Mouse (Mus musculus) midbrain, embryonic 11.5 days (tissue): ENCODE results near the gene Myadm. TPM values are rescaled to one million over a fixed set of nuclear protein-coding genes. Genes with fewer than 3 reads are reported as not detected.
"Not testable (repeated sequence)": the region's sequence is repeated elsewhere in the genome, so short reads cannot be mapped to it uniquely, and the experiment has no call there.

ENCODE experiments used
- ATAC-seq: fragments of 200-750 bp; cut with Nextera tagmentation; 2 replicates; pipeline ENCODE4 v1.8.0; 2017; ENCODE audit warnings: moderate TSS enrichment, moderate library complexity; ENCODE audit not compliant: low FRiP score
- DNase-seq: peaks from one replicate; pipeline ENCODE4 v3.0.0; 2015; ENCODE audit warnings: low spot score; ENCODE audit errors: missing footprints
- H3K27ac ChIP-seq: fragments of 300-500 bp; sonication (generic); 2 replicates; pipeline ENCODE4 v1.5.1; 2014; ENCODE audit warnings: low read depth, low read length
- H3K27me3 ChIP-seq: fragments of 300-500 bp; sonication (generic); 2 replicates; pipeline ENCODE4 v1.6.1; 2014; ENCODE audit warnings: mild to moderate bottlenecking, low read length, moderate library complexity, mixed read lengths; ENCODE audit not compliant: control insufficient read depth, insufficient read depth
- H3K36me3 ChIP-seq: fragments of 300-500 bp; sonication (generic); 2 replicates; pipeline ENCODE4 v1.6.1; 2014; ENCODE audit warnings: mild to moderate bottlenecking, low read length, moderate library complexity, mixed read lengths; ENCODE audit not compliant: control insufficient read depth, insufficient read depth
- H3K4me1 ChIP-seq: fragments of 300-500 bp; sonication (generic); 2 replicates; pipeline ENCODE4 v1.6.1; 2014; ENCODE audit warnings: low read length; ENCODE audit not compliant: control insufficient read depth, insufficient read depth
- H3K4me2 ChIP-seq: fragments of 300-500 bp; sonication (generic); 2 replicates; pipeline ENCODE4 v1.6.1; 2014; ENCODE audit warnings: mild to moderate bottlenecking, moderate library complexity
- H3K4me3 ChIP-seq: fragments of 300-500 bp; sonication (generic); 2 replicates; pipeline ENCODE4 v1.5.1; 2014; ENCODE audit warnings: low read depth, low read length
- H3K9ac ChIP-seq: fragments of 300-500 bp; sonication (generic); 2 replicates; pipeline ENCODE4 v1.6.1; 2014; ENCODE audit warnings: low read length
- H3K9me3 ChIP-seq: fragments of 300-500 bp; sonication (generic); 2 replicates; pipeline ENCODE4 v1.6.1; 2016; ENCODE audit warnings: low read length; ENCODE audit not compliant: control insufficient read depth
- WGBS: fragments of 180-500 bp; shearing (Covaris S2); extraction: QIAGEN DNeasy Blood & Tissue Kit; methylation state at CpG from one replicate; pipeline ENCODE4 v1.1.7; 2014; 5-methylcytosine and 5-hydroxymethylcytosine counted together
- polyA plus RNA-seq: library from polyadenylated mRNA; unstranded; fragments of >200 nt; fragmentation: Nextera tagmentation; extraction: Ambion mirVana; gene quantifications from 2 replicates; pipeline ENCODE4 v1.2.1, GENCODE M21; 2014

Myadm gene
- polyA plus RNA-seq, 1 experiment from 2014 or later: 38.1 TPM

DNA sequence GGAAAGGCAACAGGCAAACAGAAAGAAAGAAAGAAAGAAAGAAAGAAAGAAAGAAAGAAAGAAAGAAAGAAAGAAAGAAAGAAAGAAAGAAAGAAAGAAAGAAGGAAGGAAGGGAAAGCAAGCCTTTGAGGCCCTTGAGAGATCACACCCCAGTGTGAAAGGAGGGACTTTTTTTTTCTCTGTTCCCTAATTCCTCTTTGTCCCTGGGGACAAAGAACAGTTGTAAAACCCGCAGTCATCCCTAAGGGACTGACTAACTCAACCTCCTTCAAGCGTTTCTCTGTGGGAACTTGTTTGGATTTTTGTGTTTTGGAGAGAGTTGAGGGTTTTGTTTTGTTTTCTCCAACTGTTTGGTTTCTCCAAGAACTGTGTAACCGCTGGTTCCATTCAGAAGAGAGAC lies 20.6 kb upstream of the Myadm start:
- no peak overlapping the region for H3K27ac ChIP-seq
- WGBS: 14% methylated on average over 3 of the region's 3 CpGs
- no peaks in the 10 kb centered on the region for H3K27me3 ChIP-seq
- ATAC-seq (no peak), DNase-seq (no peak)
- no peak overlapping the region for H3K9ac ChIP-seq
- no peak overlapping the region for H3K4me2 ChIP-seq
- H3K4me1 ChIP-seq: no peaks in the 10 kb centered on the region
- no peaks in the 10 kb centered on the region for H3K36me3 ChIP-seq
- H3K4me3 ChIP-seq: no peak overlapping the region
- H3K9me3 ChIP-seq: no peaks in the 10 kb centered on the region

DNA sequence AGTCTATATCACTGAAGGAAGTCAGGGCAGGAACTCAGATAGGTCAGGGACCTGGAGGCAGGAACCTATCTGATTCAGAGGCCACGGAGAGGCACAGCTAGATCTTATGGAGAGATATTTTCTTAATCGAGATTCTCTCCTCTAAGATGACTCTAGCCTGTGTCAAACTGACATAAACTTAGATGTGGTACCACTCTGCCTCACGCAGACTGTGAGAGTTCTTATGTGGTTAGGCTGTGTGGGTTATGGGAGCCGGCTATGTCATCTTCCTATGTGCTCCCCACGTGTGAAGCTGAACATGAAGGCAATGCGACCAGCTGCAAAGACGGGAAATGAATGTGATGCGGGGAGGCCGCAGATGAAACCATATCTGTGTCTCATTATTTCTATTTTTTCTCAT lies 16.7 kb upstream of the Myadm start:
- H3K4me3 ChIP-seq: no peak overlapping the region
- no peaks in the 10 kb centered on the region for H3K36me3 ChIP-seq
- H3K27ac ChIP-seq: no peak overlapping the region
- H3K9me3 ChIP-seq: no peaks in the 10 kb centered on the region
- ATAC-seq (no peak), DNase-seq (no peak)
- WGBS: 94% methylated on average over 9 of the region's 9 CpGs
- H3K4me1 ChIP-seq: no peaks in the 10 kb centered on the region
- H3K9ac ChIP-seq: no peak overlapping the region
- H3K27me3 ChIP-seq: no peaks in the 10 kb centered on the region
- H3K4me2 ChIP-seq: no peak overlapping the region

DNA sequence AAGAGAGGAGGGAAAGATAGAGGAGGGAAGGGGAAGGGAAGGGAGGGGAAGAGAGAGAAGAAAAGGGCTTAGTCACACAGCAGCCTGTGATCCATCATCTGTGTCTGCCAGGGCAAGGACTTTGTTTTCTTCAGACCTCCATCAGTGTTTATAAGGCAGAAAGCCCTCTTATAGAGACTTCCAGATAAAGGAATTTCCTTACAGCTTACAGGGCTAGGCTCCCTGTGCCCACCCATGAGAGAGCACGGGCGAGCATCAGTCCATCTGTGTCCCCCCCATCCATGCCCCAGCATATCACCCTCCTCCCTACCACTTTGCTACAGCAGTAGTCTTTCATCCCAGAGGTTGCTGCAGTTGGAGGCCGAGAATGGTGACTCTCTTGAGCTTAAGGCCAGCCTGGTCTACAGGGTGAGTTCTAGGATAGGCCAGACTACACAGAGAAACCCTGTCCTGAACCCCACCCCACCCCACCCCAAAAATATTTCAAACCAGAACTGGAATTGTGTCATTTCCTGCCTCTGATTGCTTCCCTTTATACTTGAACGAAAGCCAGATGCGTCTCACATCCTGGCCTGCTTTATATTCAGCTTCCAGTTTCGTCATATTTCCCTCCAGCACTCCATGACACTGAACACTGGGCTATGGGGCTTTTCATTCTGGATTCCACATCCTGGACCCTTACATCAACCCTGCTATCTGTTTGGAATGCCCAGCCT lies 13.3 kb upstream of the Myadm start:
- H3K27me3 ChIP-seq: no peaks in the 10 kb centered on the region
- 71% methylated on average over 6 of the region's 6 CpGs for WGBS
- H3K4me3 ChIP-seq: no peak overlapping the region
- no peaks in the 10 kb centered on the region for H3K36me3 ChIP-seq
- H3K4me1 ChIP-seq: no peaks in the 10 kb centered on the region
- H3K9ac ChIP-seq: no peak overlapping the region
- no peak for ATAC-seq
- H3K4me2 ChIP-seq: no peak overlapping the region
- DNase-seq: no peak
- no peaks in the 10 kb centered on the region for H3K9me3 ChIP-seq
- H3K27ac ChIP-seq: no peak overlapping the region

DNA sequence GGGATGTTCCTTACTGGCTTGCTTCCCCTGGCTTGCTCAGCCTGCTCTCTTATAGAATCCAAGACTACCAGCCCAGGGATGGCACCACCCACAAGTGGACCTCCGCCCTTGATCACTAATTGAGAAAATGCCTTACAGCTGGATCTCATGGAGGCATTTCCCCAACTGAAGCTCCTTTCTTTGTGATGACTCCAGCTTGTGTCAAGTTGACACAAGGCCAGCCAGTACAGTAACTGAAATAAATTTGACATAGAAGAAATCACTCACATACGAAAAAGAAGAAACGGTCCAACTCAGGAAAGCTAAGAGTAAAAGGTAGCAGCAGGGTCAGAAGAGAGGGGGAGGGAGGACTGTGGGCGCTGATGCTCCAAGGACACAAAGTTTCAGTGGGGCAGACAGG lies 12.1 kb upstream of the Myadm start:
- not testable (repeated sequence) for H3K4me3 ChIP-seq, H3K27me3 ChIP-seq, H3K4me2 ChIP-seq, H3K9ac ChIP-seq, H3K4me1 ChIP-seq, DNase-seq, ATAC-seq, H3K9me3 ChIP-seq, H3K36me3 ChIP-seq, H3K27ac ChIP-seq
- WGBS: 60% methylated on average over 4 of the region's 4 CpGs

DNA sequence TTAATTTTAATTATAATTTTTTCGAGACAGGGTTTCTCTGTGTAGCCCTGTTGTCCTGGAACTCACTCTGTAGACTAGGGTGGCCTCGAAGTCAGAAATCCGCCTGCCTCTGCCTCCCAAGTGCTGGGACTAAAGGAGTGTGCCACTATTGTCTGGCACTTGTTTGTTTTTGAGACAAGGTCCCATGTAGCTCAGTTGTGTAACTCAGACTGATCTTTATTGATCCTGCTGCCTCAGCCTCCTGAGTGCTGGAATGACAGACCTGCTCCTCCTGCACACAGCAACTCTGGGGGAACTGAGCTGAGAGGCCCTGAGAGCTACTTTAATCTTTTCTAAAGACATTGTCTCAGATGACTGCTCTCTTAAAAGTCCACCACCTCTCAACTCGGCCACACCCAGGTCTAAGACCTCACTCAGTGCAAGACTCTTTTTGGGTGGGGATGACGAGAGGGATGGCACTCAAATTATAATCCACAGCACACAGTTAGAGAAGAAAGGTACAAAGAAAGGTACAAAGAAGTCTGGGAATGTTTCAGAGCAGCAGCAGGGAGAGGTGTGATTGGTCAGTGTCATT lies 8.7 kb upstream of the Myadm start:
- H3K4me2 ChIP-seq: no peak overlapping the region
- H3K27ac ChIP-seq: no peak overlapping the region
- DNase-seq: no peak
- no peaks in the 10 kb centered on the region for H3K36me3 ChIP-seq
- H3K9me3 ChIP-seq: no peaks in the 10 kb centered on the region
- no peaks in the 10 kb centered on the region for H3K27me3 ChIP-seq
- H3K4me1 ChIP-seq: no peaks in the 10 kb centered on the region
- no peak overlapping the region for H3K9ac ChIP-seq
- no peak overlapping the region for H3K4me3 ChIP-seq
- no peak for ATAC-seq
- WGBS: 66% methylated on average over 5 of the region's 5 CpGs

DNA sequence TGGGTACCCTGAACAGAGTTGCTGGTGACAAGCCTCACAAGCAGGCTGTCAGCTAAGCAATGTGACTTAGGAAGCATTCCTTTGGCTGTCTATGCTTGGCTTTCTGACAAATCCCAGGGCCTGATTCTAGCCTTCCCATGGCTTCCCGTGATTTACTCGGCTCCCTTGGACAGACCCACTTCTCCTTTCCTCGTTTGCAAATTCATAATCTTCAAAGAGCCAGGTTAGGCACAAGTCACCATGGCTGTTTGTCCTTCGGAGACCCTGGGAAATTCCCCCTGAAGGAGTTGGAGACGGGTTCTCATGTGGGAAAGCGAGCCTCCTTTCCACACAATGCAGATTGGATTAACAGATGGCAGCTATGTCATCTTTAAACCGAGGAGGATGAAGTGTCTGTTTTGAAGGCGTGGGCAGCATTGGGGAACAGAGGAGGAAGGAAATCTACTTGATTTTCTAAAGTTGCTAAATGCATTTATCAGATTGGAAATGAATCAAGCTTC lies 8.2 kb upstream of the Myadm start:
- Histone ChIP-seq H3K27me3 (no peaks in the 10 kb centered on the region), H3K27ac (no peak overlapping the region), H3K36me3 (no peaks in the 10 kb centered on the region), H3K4me2 (no peak overlapping the region), H3K4me3 (no peak overlapping the region), H3K4me1 (no peaks in the 10 kb centered on the region), H3K9ac (no peak overlapping the region), H3K9me3 (no peaks in the 10 kb centered on the region)
- DNase-seq (no peak), ATAC-seq (no peak)
- WGBS: 58% methylated on average over 8 of the region's 8 CpGs

DNA sequence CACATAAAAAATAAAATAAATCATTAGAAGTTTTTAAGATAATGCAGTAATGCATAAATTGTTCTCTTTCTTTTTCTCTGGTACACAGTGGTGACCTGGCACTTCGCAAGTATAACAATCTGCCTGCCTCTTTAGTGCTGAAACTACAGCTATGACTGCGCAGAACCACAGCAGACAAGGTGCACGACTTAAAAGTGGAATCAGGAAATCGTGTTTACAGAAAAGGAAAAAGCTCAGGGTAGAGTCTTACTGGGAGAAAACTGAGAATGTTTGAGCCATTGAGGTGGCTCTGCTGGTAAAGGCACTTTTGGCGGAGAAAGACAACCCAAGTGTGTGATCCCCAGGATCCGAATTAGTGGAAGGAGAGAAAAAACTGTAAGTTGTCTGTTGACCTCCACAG lies 7.1 kb upstream of the Myadm start:
- Histone ChIP-seq H3K27ac (no peak overlapping the region), H3K27me3 (no peaks in the 10 kb centered on the region), H3K9me3 (no peaks in the 10 kb centered on the region), H3K4me1 (no peaks in the 10 kb centered on the region), H3K4me2 (no peak overlapping the region), H3K4me3 (no peak overlapping the region), H3K9ac (no peak overlapping the region), H3K36me3 (no peaks in the 10 kb centered on the region)
- ATAC-seq (no peak), DNase-seq (no peak)
- 75% methylated on average over 6 of the region's 6 CpGs for WGBS

DNA sequence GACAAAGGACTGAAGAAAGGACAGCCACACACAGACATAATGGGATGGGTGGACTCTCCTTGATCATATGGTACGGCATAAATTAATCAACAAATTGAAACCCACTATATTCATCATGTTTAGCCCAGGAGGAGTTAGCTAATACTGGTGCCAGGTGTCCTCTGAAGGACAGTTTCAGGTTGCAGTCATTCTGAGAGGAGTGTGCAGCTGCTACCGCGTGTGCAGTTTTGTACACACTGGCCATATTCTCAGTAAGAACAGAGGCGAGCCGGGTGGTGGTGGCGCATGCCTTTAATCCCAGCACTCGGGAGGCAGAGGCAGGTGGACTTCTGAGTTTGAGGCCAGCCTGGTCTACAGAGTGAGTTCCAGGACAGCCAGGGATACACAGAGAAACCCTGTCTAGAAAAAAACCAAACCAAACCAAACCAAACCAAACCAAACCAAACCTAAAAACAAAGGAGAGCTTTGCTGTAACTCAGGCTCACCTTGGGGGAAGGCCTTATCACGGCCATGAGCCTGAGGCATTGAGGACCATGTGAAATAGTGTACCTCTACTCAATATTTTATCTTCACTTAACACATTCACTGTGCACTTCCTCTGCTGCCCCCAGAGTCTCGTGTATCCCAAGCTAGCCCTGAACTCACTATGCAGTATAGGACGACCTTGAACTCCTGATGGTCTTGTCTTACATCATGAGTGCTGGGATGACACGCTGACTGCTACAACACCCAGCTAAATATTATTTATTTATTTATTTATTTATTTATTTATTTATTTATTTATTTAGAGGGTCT lies 5.6 kb upstream of the Myadm start:
- Histone ChIP-seq H3K27me3 (no peaks in the 10 kb centered on the region), H3K36me3 (no peaks in the 10 kb centered on the region), H3K4me2 (no peak overlapping the region), H3K27ac (no peak overlapping the region), H3K4me3 (no peak overlapping the region), H3K4me1 (no peaks in the 10 kb centered on the region), H3K9ac (no peak overlapping the region), H3K9me3 (no peaks in the 10 kb centered on the region)
- DNase-seq: no peak
- ATAC-seq: no peak
- 88% methylated on average over 11 of the region's 11 CpGs for WGBS

DNA sequence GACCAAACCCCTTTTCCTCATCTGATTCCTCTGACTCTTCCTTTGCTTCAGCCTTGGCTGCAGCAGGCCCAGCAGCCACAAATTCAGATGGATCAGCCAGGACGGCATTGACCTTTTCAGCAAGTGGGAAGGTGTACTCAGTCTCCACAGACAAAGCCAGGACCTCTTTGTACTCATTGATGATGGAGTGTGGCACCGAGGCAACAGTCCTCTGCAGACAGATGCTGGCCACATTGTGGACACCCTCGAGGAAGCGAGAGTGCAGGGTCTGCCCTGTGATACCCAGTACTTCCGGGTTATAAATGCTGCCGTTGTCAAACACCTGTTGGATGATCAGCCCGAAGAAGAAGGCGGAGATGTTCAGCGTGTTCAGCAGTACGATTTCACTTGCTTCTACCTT lies 4.3 kb upstream of the Myadm start:
- no peaks in the 10 kb centered on the region for H3K27me3 ChIP-seq
- H3K36me3 ChIP-seq: no peaks in the 10 kb centered on the region
- H3K27ac ChIP-seq: no peak overlapping the region
- peaks cover 5% of the 10 kb centered on the region; the same call in 1 of the 2 replicates for H3K4me1 ChIP-seq
- WGBS: 88% methylated on average over 10 of the region's 10 CpGs
- H3K9me3 ChIP-seq: no peaks in the 10 kb centered on the region
- no peak overlapping the region for H3K9ac ChIP-seq
- no peak for ATAC-seq
- H3K4me3 ChIP-seq: no peak overlapping the region
- H3K4me2 ChIP-seq: no peak overlapping the region
- no peak for DNase-seq
